Mouse (Mus musculus): ENCODE measurements around the gene Tspan33.

- TF ChIP-seq HCFC1 (IDR thresholded peaks at IDR 0.05; ENCODE audit: borderline replicate concordance, insufficient read depth, low read length) (no peak), ZNF384 (IDR thresholded peaks at IDR 0.05; ENCODE audit: low read depth, low read length) (no peak), ZC3H11A (IDR thresholded peaks at IDR 0.05; ENCODE audit: borderline replicate concordance, low read depth, low read length) (no peak)
These were observed 62.0 kb downstream of the Tspan33 start for GRCm38 (mm10) chr6:29756001-29756400.
